Mouse (Mus musculus) stomach, postnatal 0 days (tissue): ENCODE measurements around the gene Kcnv2.

ENCODE experiments used
- CTCF ChIP-seq: IDR thresholded peaks from 2 replicates; pipeline ENCODE4 v1.5.1; 2016; ENCODE audit warnings: antibody characterized with exemption, low read depth, mild to moderate bottlenecking, moderate library complexity
- EP300 ChIP-seq: optimal IDR thresholded peaks from 2 replicates; pipeline ENCODE3; 2016; ENCODE audit warnings: antibody characterized with exemption

- TF ChIP-seq CTCF (no peak), EP300 (no peak)
Observed at GRCm38 (mm10) chr19:27383266-27383665, 60.9 kb downstream of the Kcnv2 start.
